In genomic region chr11:53307558-53308065, GRCm38 (mm10) we compare ENCODE assay signal across 9 mouse cellular contexts. TPM values are rescaled to one million over a fixed set of nuclear protein-coding genes. Genes with fewer than 3 reads are reported as not detected.
DNase-seq lines count a peak whose midpoint lies in the region; ATAC-seq lines count a peak whose summit lies in the region.
"Had no signal": no experiment of that assay in that cellular context is flagged by ENCODE, and none has a peak within 500 bp of the region (broad histone marks: within the 10 kb centered on the region; RNA-seq: fewer than 3 reads in every experiment).

No protein-coding gene starts in this region.

- H3K9me3 ChIP-seq in lung, embryonic 15.5 days = no peaks in the 10 kb centered on the region
- H3K9me3 ChIP-seq in forebrain, embryonic 10.5 days = no peaks in the 10 kb centered on the region

- H3K9ac ChIP-seq in lung, embryonic 15.5 days = no peak overlapping the region

- 32% methylated on average over 10 of the region's 10 CpGs for WGBS in lung, embryonic 15.5 days
- WGBS in forebrain, embryonic 10.5 days = 84% methylated on average over 10 of the region's 10 CpGs

- peak overlapping the region; percentile 99 for H3K27ac ChIP-seq in brown adipose tissue, adult 24 weeks (replicated peaks; ENCODE audit: low read depth, low read length)
- H3K27ac ChIP-seq in lung, embryonic 15.5 days = peak overlapping the region; percentile 86
- H3K27ac ChIP-seq in forebrain, embryonic 10.5 days = no peak overlapping the region

- H3K36me3 ChIP-seq in lung, embryonic 15.5 days = no peaks in the 10 kb centered on the region
- H3K36me3 ChIP-seq in forebrain, embryonic 10.5 days (replicated peaks) = no peaks in the 10 kb centered on the region

- H3K4me2 ChIP-seq in lung, embryonic 15.5 days = peak overlapping the region; percentile 11; the same call in 1 of the 2 replicates

- DNase-seq in B cell, adult 2 months = peak; percentile 36 to 38
- DNase-seq in induced T-regulatory cell, adult 2 months (ENCODE audit: low read depth) = peak; percentile 54
- no peak for DNase-seq in frontal cortex, postnatal 10 days (ENCODE audit: low spot score in 2 of 2)
- DNase-seq in MN1 (ENCODE audit: low spot score) = no peak
- DNase-seq in forebrain, embryonic 10.5 days (ENCODE audit: extremely low spot score, low spot score) = no peak

- no peak overlapping the region for H3K4me3 ChIP-seq in brown adipose tissue, adult 24 weeks (ENCODE audit: insufficient read depth, low read depth, low read length)
- H3K4me3 ChIP-seq in lung, embryonic 15.5 days = no peak overlapping the region
- H3K4me3 ChIP-seq in forebrain, embryonic 10.5 days = no peak overlapping the region

- H3K4me1 ChIP-seq in brown adipose tissue, adult 24 weeks (ENCODE audit: control insufficient read depth, insufficient read depth, insufficient read length, low read length) = peaks cover 12% of the 10 kb centered on the region; the same call in 1 of the 2 replicates
- H3K4me1 ChIP-seq in lung, embryonic 15.5 days = peaks cover 21% of the 10 kb centered on the region
- H3K4me1 ChIP-seq in forebrain, embryonic 10.5 days = peaks cover 6% of the 10 kb centered on the region; the same call in 1 of the 2 replicates

- H3K27me3 ChIP-seq in lung, embryonic 15.5 days = no peaks in the 10 kb centered on the region
- H3K27me3 ChIP-seq in forebrain, embryonic 10.5 days (ENCODE audit: poor library complexity, severe bottlenecking) = no peaks in the 10 kb centered on the region

- peak; percentile 44; the same call in 1 of the 2 replicates for ATAC-seq in lung, embryonic 15.5 days (ENCODE audit: borderline replicate concordance, extremely low read depth, low FRiP score, low TSS enrichment)
- ATAC-seq in erythroid progenitor cell, adult 5-6 weeks (replicated peaks; ENCODE audit: low FRiP score, poor library complexity, severe bottlenecking) = no peak
- ATAC-seq: activated CD4-positive, CD25-positive, alpha-beta regulatory T cell, adult 4 months had no signal

RNA-seq across cellular contexts. Expression of gene Hspa4, which starts 7.4 kb away (rescaled TPM):
- polyA plus RNA-seq in brown adipose tissue, adult 24 weeks (2012; ENCODE audit: insufficient read depth, insufficient read length, missing spikeins) = 119 and 138 TPM in 2 replicates
- 88.8 and 91.2 TPM in 2 replicates for polyA plus RNA-seq in lung, embryonic 15.5 days (2015; fragmentation: Nextera tagmentation; extraction: Ambion mirVana)
- total RNA-seq in erythroid progenitor cell, adult 5-6 weeks (2015; ENCODE audit: low replicate concordance) = 36.5 and 48.7 TPM in 2 replicates
- total RNA-seq in erythroid progenitor cell, adult 5-6 weeks (2017; ENCODE audit: low replicate concordance) = 101 and 152 TPM in 2 replicates
- polyA plus RNA-seq in forebrain, embryonic 10.5 days (2016; fragmentation: Nextera tagmentation; extraction: Ambion mirVana) = 127 and 136 TPM in 2 replicates

RNA-seq across cellular contexts. Expression of gene Zcchc10, which starts 16.9 kb away (rescaled TPM):
- 10.4 and 13.9 TPM in 2 replicates for polyA plus RNA-seq in brown adipose tissue, adult 24 weeks (2012; ENCODE audit: insufficient read depth, insufficient read length, missing spikeins)
- 17.6 and 21.7 TPM in 2 replicates for polyA plus RNA-seq in lung, embryonic 15.5 days (2015; fragmentation: Nextera tagmentation; extraction: Ambion mirVana)
- 4.7 and 19.3 TPM in 2 replicates for total RNA-seq in erythroid progenitor cell, adult 5-6 weeks (2015; ENCODE audit: low replicate concordance)
- total RNA-seq in erythroid progenitor cell, adult 5-6 weeks (2017; ENCODE audit: low replicate concordance) = 0.39 and 4.0 TPM in 2 replicates
- polyA plus RNA-seq in forebrain, embryonic 10.5 days (2016; fragmentation: Nextera tagmentation; extraction: Ambion mirVana) = 24.1 and 27.7 TPM in 2 replicates

RNA-seq across cellular contexts. Expression of gene Aff4, which starts 43.0 kb away (rescaled TPM):
- polyA plus RNA-seq in brown adipose tissue, adult 24 weeks (2012; ENCODE audit: insufficient read depth, insufficient read length, missing spikeins) = 17.7 and 77.7 TPM in 2 replicates
- polyA plus RNA-seq in lung, embryonic 15.5 days (2015; fragmentation: Nextera tagmentation; extraction: Ambion mirVana) = 51.1 and 53.4 TPM in 2 replicates
- 23.9 and 67.4 TPM in 2 replicates for total RNA-seq in erythroid progenitor cell, adult 5-6 weeks (2015; ENCODE audit: low replicate concordance)
- 20.7 and 27.0 TPM in 2 replicates for total RNA-seq in erythroid progenitor cell, adult 5-6 weeks (2017; ENCODE audit: low replicate concordance)
- polyA plus RNA-seq in forebrain, embryonic 10.5 days (2016; fragmentation: Nextera tagmentation; extraction: Ambion mirVana) = 31.5 and 33.5 TPM in 2 replicates

Comparison
In these comparisons a context has a peak if more than half of its experiments do, and no peak if none do; other contexts are left out.
1. DNase-seq: peak in B cell, adult 2 months (2 of 2) and induced T-regulatory cell, adult 2 months (single experiment); none in frontal cortex, postnatal 10 days (0 of 2), MN1 (single experiment) and forebrain, embryonic 10.5 days (single experiment).